Mouse (Mus musculus) forebrain, embryonic 15.5 days (tissue): ENCODE data around the gene Gm10295. TPM values are rescaled to one million over a fixed set of nuclear protein-coding genes. Genes with fewer than 3 reads are reported as not detected.

Experiments
- ATAC-seq: fragments of 200-750 bp; cut with Nextera tagmentation; replicated peaks from 2 replicates; pipeline ENCODE4 v1.8.0; 2017; ENCODE audit warnings: mild to moderate bottlenecking, moderate TSS enrichment, moderate library complexity
- H3K27ac ChIP-seq: fragments of 300-500 bp; sonication (generic); replicated peaks from 2 replicates; pipeline ENCODE4 v1.5.1; 2015; ENCODE audit warnings: mild to moderate bottlenecking, inconsistent platforms
- H3K27me3 ChIP-seq: fragments of 300-500 bp; sonication (generic); 2 replicates; pipeline ENCODE4 v1.6.1; 2015; ENCODE audit warnings: inconsistent platforms
- H3K36me3 ChIP-seq: fragments of 300-500 bp; sonication (generic); 2 replicates; pipeline ENCODE4 v1.6.1; 2015; ENCODE audit warnings: mild to moderate bottlenecking, inconsistent platforms
- H3K4me1 ChIP-seq: fragments of 300-500 bp; sonication (generic); 2 replicates; pipeline ENCODE4 v1.6.1; 2015; ENCODE audit warnings: inconsistent platforms
- H3K4me2 ChIP-seq: fragments of 300-500 bp; sonication (generic); replicated peaks from 2 replicates; pipeline ENCODE4 v1.6.1; 2015; ENCODE audit warnings: mild to moderate bottlenecking, inconsistent platforms
- H3K4me3 ChIP-seq: fragments of 300-500 bp; sonication (generic); 2 replicates; pipeline ENCODE4 v1.5.1; 2015; ENCODE audit warnings: mild to moderate bottlenecking, inconsistent platforms
- H3K9ac ChIP-seq: fragments of 300-500 bp; sonication (generic); replicated peaks from 2 replicates; pipeline ENCODE4 v1.6.1; 2015; ENCODE audit warnings: mild to moderate bottlenecking, inconsistent platforms
- H3K9me3 ChIP-seq: fragments of 300-500 bp; sonication (generic); 2 replicates; pipeline ENCODE4 v1.6.1; 2016; ENCODE audit warnings: inconsistent platforms
- WGBS: fragments of 180-500 bp; shearing (Covaris S2); methylation state at CpG from one replicate; pipeline ENCODE4 v1.1.7; 2015; ENCODE audit warnings: mixed read lengths; 5-methylcytosine and 5-hydroxymethylcytosine counted together
- polyA plus RNA-seq: library from polyadenylated mRNA; unstranded; fragments of >200 nt; fragmentation: Nextera tagmentation; extraction: Ambion mirVana; gene quantifications from 2 replicates; pipeline ENCODE4 v1.2.1, GENCODE M21; 2015

Gm10295 gene
- not detected in 2 replicates for polyA plus RNA-seq

DNA sequence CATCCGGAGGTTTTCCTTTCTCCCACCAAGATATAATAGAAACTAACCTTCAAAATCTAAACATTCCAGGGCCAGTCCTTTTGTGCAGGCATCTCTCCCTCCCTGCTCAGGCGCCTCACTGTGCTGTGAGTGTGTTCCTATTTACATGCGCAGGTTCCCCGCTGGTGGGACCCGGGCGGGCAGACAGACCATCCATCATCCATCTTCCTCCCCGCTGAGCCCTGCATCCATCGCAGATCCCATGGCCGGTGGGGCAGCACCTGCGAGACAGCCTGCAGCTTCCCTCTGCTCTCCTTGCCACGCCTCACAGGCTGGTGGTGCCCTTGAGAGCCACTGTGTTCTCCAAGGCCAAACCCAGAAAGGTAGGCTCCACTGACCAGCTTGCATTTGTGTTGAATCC lies at the start of gene Gm10295:
TSS of gene Gm10295 (minus strand) at position 122 of the 400 bp plus-strand sequence.
- Histone ChIP-seq H3K27me3 (no peaks in the 10 kb centered on the region), H3K36me3 (no peaks in the 10 kb centered on the region), H3K4me2 (no peak within 1 kb of the TSS), H3K9ac (no peak within 1 kb of the TSS), H3K4me1 (no peaks in the 10 kb centered on the region), H3K4me3 (no peak within 1 kb of the TSS), H3K9me3 (no peaks in the 10 kb centered on the region), H3K27ac (no peak within 1 kb of the TSS)
- WGBS = 18% methylated on average over 11 of the region's 11 CpGs
- ATAC-seq = no peak

- Histone ChIP-seq H3K9me3 (no peaks in the 10 kb centered on the region), H3K9ac (no peak overlapping the region), H3K27me3 (no peaks in the 10 kb centered on the region), H3K27ac (no peak overlapping the region), H3K4me3 (no peak overlapping the region), H3K36me3 (no peaks in the 10 kb centered on the region), H3K4me1 (no peaks in the 10 kb centered on the region), H3K4me2 (no peak overlapping the region)
- ATAC-seq = no peak
- WGBS = 93% methylated on average over 2 of the region's 2 CpGs
Observed at GRCm38 (mm10) chr7:71401032-71401431, 49.7 kb upstream of the Gm10295 start.

DNA sequence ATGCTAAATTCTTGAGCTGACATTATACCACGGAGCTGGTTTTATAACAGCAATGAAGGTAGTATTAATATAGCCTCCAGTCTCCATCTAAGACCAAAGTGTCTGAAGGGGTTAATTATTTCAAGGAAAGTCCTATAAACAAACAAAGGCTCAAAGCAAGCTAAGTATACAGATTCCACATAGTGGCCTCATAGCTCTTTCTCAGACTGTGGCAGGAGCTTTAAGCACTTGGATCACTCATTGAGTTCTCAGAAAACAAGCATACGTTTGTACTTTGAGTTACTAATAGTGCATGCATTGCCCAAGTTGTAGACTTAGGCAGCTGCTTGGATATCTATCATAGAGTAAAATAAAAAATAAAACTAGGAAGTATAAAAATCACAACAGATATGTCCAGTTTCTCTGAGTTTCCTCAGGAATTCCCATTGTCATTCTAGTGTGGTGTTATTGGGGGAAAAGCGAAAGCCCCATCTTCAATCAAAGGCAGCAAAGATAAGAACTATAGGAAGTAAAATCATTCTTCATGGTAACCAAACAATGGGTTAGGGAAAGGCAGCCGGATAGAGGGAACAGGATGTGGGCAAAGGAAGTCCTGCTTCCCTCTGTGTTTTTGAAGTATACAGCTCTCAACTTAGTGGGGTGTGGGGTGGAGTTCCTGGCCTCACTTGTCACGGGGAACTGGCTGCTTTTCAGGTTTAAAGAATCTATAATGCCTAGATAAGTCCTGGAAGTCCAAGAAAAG lies 48.8 kb upstream of the Gm10295 start:
- Histone ChIP-seq H3K4me2 (no peak overlapping the region), H3K27me3 (no peaks in the 10 kb centered on the region), H3K9ac (no peak overlapping the region), H3K27ac (no peak overlapping the region), H3K9me3 (no peaks in the 10 kb centered on the region), H3K4me3 (no peak overlapping the region), H3K36me3 (no peaks in the 10 kb centered on the region), H3K4me1 (no peaks in the 10 kb centered on the region)
- WGBS = 77% methylated on average over 5 of the region's 5 CpGs
- ATAC-seq = no peak

GRCm38 (mm10) chr7:71398959-71399756 lies 47.9 kb upstream of the Gm10295 start:
- H3K27ac ChIP-seq = no peak overlapping the region
- WGBS = 87% methylated on average over 10 of the region's 10 CpGs
- H3K9ac ChIP-seq = no peak overlapping the region
- H3K4me2 ChIP-seq = no peak overlapping the region
- H3K4me1 ChIP-seq = no peaks in the 10 kb centered on the region
- H3K9me3 ChIP-seq = no peaks in the 10 kb centered on the region
- no peaks in the 10 kb centered on the region for H3K36me3 ChIP-seq
- ATAC-seq = no peak
- no peaks in the 10 kb centered on the region for H3K27me3 ChIP-seq
- H3K4me3 ChIP-seq = no peak overlapping the region

DNA sequence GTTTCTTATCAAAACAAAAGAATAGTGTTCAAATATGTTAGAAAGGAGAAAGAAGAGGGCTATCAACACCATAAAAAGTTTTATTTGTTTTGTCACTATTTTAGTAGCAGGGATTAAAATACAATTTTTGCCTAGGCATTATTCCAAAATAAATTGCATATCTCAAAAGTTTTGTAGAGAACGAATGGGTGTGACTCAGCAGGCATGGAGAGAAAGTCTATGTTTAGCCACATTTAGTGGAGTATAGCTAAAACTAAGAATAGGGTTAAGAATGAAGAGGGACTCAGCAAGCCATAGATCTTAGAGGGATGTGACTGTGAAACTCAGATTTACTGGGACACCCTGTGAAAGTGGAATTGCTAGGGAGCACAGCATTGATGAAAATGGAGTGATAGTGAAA lies 47.1 kb upstream of the Gm10295 start:
- 89% methylated on average over 1 of the region's 1 CpGs for WGBS
- Histone ChIP-seq H3K27me3 (no peaks in the 10 kb centered on the region), H3K4me2 (no peak overlapping the region), H3K4me3 (no peak overlapping the region), H3K4me1 (no peaks in the 10 kb centered on the region), H3K36me3 (no peaks in the 10 kb centered on the region), H3K27ac (no peak overlapping the region), H3K9ac (no peak overlapping the region), H3K9me3 (no peaks in the 10 kb centered on the region)
- no peak for ATAC-seq

- H3K36me3 ChIP-seq = no peaks in the 10 kb centered on the region
- no peak for ATAC-seq
- H3K27me3 ChIP-seq = peaks cover 19% of the 10 kb centered on the region; the same call in 1 of the 2 replicates
- H3K27ac ChIP-seq = no peak overlapping the region
- 54% methylated on average over 4 of the region's 4 CpGs for WGBS
- H3K4me2 ChIP-seq = no peak overlapping the region
- no peak overlapping the region for H3K4me3 ChIP-seq
- no peaks in the 10 kb centered on the region for H3K9me3 ChIP-seq
- no peak overlapping the region for H3K9ac ChIP-seq
- H3K4me1 ChIP-seq = no peaks in the 10 kb centered on the region
Observed at GRCm38 (mm10) chr7:71392795-71393341, 41.6 kb upstream of the Gm10295 start.

DNA sequence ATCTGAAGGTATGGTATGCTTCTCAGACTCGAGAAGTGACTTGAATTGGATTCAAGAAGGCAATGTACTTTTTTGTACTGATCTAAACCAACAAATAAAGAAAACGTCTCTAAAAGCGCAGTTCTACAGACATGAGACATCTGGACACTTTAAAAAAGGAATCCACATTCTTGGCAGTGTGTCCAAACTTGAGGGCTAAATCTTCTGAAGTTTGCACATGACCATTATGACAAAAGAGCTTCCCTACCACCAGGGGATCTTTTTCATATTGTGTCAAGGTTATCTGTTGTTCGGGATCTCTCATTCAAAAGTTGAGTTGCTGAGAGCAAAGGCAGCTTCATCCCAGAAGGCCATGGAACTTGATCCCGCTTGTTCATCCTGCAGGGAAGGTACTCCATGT lies 40.0 kb upstream of the Gm10295 start:
- ATAC-seq = no peak
- Histone ChIP-seq H3K9me3 (no peaks in the 10 kb centered on the region), H3K9ac (no peak overlapping the region), H3K27me3 (peaks cover 28% of the 10 kb centered on the region), H3K4me1 (no peaks in the 10 kb centered on the region), H3K27ac (no peak overlapping the region), H3K4me3 (no peak overlapping the region), H3K4me2 (no peak overlapping the region), H3K36me3 (no peaks in the 10 kb centered on the region)
- 84% methylated on average over 5 of the region's 5 CpGs for whole genome bisulfite sequencing

GRCm38 (mm10) chr7:71390291-71390690 lies 39.0 kb upstream of the Gm10295 start:
- H3K9me3 ChIP-seq = no peaks in the 10 kb centered on the region
- no peaks in the 10 kb centered on the region for H3K36me3 ChIP-seq
- no peak overlapping the region for H3K9ac ChIP-seq
- no peak overlapping the region for H3K4me3 ChIP-seq
- no peak overlapping the region for H3K27ac ChIP-seq
- 0 out of 2 replicates have a peak, but pooled peaks cover under 1% of the 10 kb centered on the region for H3K4me1 ChIP-seq
- no peak for ATAC-seq
- 86% methylated on average over 2 of the region's 2 CpGs for WGBS
- no peak overlapping the region for H3K4me2 ChIP-seq
- peaks cover 38% of the 10 kb centered on the region for H3K27me3 ChIP-seq

GRCm38 (mm10) chr7:71386050-71386449 lies 34.8 kb upstream of the Gm10295 start:
- Histone ChIP-seq H3K9ac (no peak overlapping the region), H3K9me3 (no peaks in the 10 kb centered on the region), H3K4me1 (peaks cover 24% of the 10 kb centered on the region), H3K4me2 (no peak overlapping the region), H3K4me3 (no peak overlapping the region), H3K27ac (no peak overlapping the region), H3K27me3 (peaks cover 48% of the 10 kb centered on the region), H3K36me3 (no peaks in the 10 kb centered on the region)
- no peak for ATAC-seq
- WGBS = 13% methylated on average over 6 of the region's 6 CpGs

DNA sequence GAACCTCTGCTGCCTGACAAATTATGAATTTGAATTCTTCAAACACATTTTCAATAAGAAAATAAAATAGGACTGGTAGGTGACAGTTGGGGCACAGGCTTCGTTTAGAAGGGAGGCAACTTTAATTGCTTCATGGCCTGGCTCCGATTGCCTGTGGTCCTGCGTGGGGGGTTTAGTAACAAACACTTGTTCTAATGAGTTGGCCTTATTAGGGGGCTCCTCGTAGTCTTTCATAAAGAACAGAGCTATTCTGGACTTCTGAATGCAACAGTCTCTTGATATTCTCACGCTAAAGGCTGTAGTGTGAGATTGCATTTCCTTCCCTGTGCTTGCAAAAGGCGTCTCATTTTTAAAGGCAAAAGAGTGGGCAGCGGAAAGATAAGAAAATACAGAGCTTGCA lies 33.6 kb upstream of the Gm10295 start:
- Histone ChIP-seq H3K27ac (peak overlapping the region; percentile 61; the same call in 1 of the 2 replicates), H3K36me3 (no peaks in the 10 kb centered on the region), H3K4me1 (peaks cover 30% of the 10 kb centered on the region), H3K9me3 (no peaks in the 10 kb centered on the region), H3K4me3 (no peak overlapping the region), H3K27me3 (peaks cover 57% of the 10 kb centered on the region), H3K9ac (no peak overlapping the region), H3K4me2 (no peak overlapping the region)
- ATAC-seq = no peak
- WGBS = 9% methylated on average over 7 of the region's 7 CpGs

GRCm38 (mm10) chr7:71383341-71384130 lies 32.3 kb upstream of the Gm10295 start:
- Histone ChIP-seq H3K4me2 (peak overlapping the region; percentile 22), H3K36me3 (no peaks in the 10 kb centered on the region), H3K27ac (peak overlapping the region; percentile 63), H3K27me3 (peaks cover 57% of the 10 kb centered on the region), H3K9ac (no peak overlapping the region), H3K9me3 (no peaks in the 10 kb centered on the region), H3K4me3 (peak overlapping the region; percentile 14; the same call in 1 of the 2 replicates), H3K4me1 (peaks cover 34% of the 10 kb centered on the region)
- peak; percentile 81 for ATAC-seq
- 6% methylated on average over 20 of the region's 20 CpGs for WGBS
